Mouse (Mus musculus) limb, embryonic 14.5 days (tissue): ENCODE data around the gene Tcf12. TPM values are rescaled to one million over a fixed set of nuclear protein-coding genes. Genes with fewer than 3 reads are reported as not detected.

Experiments used
- ATAC-seq: fragments of 200-750 bp; cut with Nextera tagmentation; 2 replicates; pipeline ENCODE4 v1.8.0; 2017; ENCODE audit warnings: low read depth, moderate number of reproducible peaks, moderate TSS enrichment; ENCODE audit not compliant: low FRiP score
- DNase-seq: peaks from one replicate; pipeline ENCODE4 v3.0.0-alpha.2; 2015; ENCODE audit warnings: low spot score
- H3K27ac ChIP-seq: fragments of 300-500 bp; sonication (generic); replicated peaks from 2 replicates; pipeline ENCODE4 v1.5.1; 2014; ENCODE audit warnings: low read depth, mild to moderate bottlenecking, low read length, moderate library complexity, mixed read lengths
- H3K27me3 ChIP-seq: fragments of 300-500 bp; sonication (generic); 2 replicates; pipeline ENCODE4 v1.6.1; 2014; ENCODE audit warnings: low read length, mixed read lengths; ENCODE audit not compliant: control insufficient read depth, insufficient read depth
- H3K36me3 ChIP-seq: fragments of 300-500 bp; sonication (generic); 2 replicates; pipeline ENCODE4 v1.6.1; 2014; ENCODE audit warnings: mild to moderate bottlenecking, low read length, moderate library complexity, mixed read lengths; ENCODE audit not compliant: control insufficient read depth, insufficient read depth
- H3K4me1 ChIP-seq: fragments of 300-500 bp; sonication (generic); 2 replicates; pipeline ENCODE4 v1.6.1; 2014; ENCODE audit warnings: antibody characterized with exemption, low read length, mixed read lengths; ENCODE audit not compliant: control insufficient read depth, insufficient read depth
- H3K4me2 ChIP-seq: fragments of 300-500 bp; sonication (generic); replicated peaks from 2 replicates; pipeline ENCODE4 v1.6.1; 2014; ENCODE audit warnings: low read depth, mild to moderate bottlenecking, low read length, moderate library complexity; ENCODE audit not compliant: severe bottlenecking
- H3K4me3 ChIP-seq: fragments of 300-500 bp; sonication (generic); replicated peaks from 2 replicates; pipeline ENCODE4 v1.5.1; 2014; ENCODE audit warnings: low read length
- H3K9ac ChIP-seq: fragments of 300-500 bp; sonication (generic); 2 replicates; pipeline ENCODE4 v1.6.1; 2014; ENCODE audit warnings: mild to moderate bottlenecking, low read depth, low read length, moderate library complexity; ENCODE audit not compliant: severe bottlenecking
- H3K9me3 ChIP-seq: fragments of 300-500 bp; sonication (generic); 2 replicates; pipeline ENCODE4 v1.6.1; 2016; ENCODE audit warnings: low read length; ENCODE audit not compliant: control insufficient read depth
- POLR2A ChIP-seq: fragments of 200-500 bp; IDR thresholded peaks from 2 replicates; pipeline ENCODE4 v1.8.0; 2012; ENCODE audit warnings: inconsistent platforms, mild to moderate bottlenecking, moderate library complexity, borderline replicate concordance; ENCODE audit not compliant: insufficient read depth, insufficient read length; ENCODE audit errors: extremely low read depth
- WGBS: fragments of 180-500 bp; shearing (Covaris S2); extraction: QIAGEN DNeasy Blood & Tissue Kit; methylation state at CpG from one replicate; pipeline ENCODE4 v1.1.7; 2014; 5-methylcytosine and 5-hydroxymethylcytosine counted together
- polyA plus RNA-seq, 2 experiments: library from polyadenylated mRNA; depleted of rRNA in 1 of 2; stranded (reverse) in 1 of 2; unstranded in 1 of 2; fragments of >200 nt; fragmentation: Nextera tagmentation in 1 of 2; extraction: Ambion mirVana in 1 of 2; gene quantifications; 2 replicates each; pipeline versions ENCODE4 v1.2.1 to v1.2.3; 2012 to 2014

Tcf12 gene
- polyA plus RNA-seq, 2 experiments, result 111 to 158 TPM

DNA sequence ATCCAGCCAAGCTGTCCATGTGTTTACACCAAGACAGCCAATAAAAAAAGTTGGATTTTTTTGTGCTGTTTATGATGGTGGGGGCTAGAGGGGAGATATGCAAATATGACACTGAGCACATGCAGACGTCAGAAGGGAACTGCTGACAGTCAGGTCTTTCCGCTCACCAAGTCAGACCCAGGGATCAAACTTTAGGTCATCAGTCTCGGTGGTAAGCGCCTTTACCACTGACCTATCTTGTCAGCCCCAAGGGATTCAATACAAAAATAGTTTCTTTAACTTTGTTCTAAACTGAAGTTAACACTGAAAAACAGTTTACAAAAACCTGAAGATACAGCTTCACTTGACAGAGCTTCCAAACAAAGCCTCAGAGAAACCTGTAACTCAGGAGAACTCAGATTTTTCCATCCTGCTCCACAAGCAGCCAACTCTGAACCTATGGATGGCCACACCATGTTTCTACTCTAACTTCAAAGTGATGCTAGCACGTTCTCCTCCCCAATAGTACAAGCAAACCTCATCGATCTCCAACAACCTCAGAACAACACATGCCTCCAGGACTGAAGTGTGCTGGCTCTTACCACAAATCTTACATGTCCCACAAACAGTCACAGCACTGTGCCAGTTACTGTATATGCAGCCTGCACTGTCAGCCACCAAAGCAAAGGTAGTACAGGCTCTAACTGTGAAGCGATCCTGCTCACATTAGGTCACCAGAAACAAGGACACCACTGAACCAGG is 11.6 kb downstream of the Tcf12 start:
- H3K27ac ChIP-seq, result no peak overlapping the region
- no peak for DNase-seq
- no peak overlapping the region for H3K4me3 ChIP-seq
- whole genome bisulfite sequencing, result 80% methylated on average over 7 of the region's 7 CpGs
- H3K4me2 ChIP-seq, result no peak overlapping the region
- no peaks in the 10 kb centered on the region for H3K4me1 ChIP-seq
- no peaks in the 10 kb centered on the region for H3K9me3 ChIP-seq
- no peak for ATAC-seq
- no peaks in the 10 kb centered on the region for H3K27me3 ChIP-seq
- no peak for TF ChIP-seq POLR2A
- H3K9ac ChIP-seq, result no peak overlapping the region
- peaks cover 11% of the 10 kb centered on the region for H3K36me3 ChIP-seq

DNA sequence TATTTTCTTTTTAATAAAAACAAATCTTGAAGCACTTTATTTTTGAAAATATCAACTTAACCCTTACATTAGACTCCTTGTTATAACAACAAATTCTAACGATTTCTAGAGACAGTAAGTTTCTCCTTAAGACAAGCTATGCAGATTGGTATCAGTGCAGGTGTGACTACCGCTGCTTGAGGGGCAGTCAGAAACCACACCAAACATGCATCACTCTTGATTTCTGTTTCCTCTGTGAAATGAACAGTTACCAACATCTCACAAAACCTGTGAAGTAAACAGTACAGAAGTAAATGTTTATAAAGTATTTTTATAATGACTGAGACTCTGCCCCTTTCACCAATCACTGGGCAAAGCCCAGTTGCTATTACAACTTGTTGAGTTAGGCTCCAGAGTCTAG is 13.6 kb downstream of the Tcf12 start:
- H3K27me3 ChIP-seq, result no peaks in the 10 kb centered on the region
- H3K9me3 ChIP-seq, result no peaks in the 10 kb centered on the region
- no peak overlapping the region for H3K4me3 ChIP-seq
- no peaks in the 10 kb centered on the region for H3K4me1 ChIP-seq
- 86% methylated on average over 2 of the region's 2 CpGs for WGBS
- H3K9ac ChIP-seq, result no peak overlapping the region
- H3K4me2 ChIP-seq, result no peak overlapping the region
- ATAC-seq (no peak), DNase-seq (no peak)
- TF ChIP-seq POLR2A, result no peak
- H3K36me3 ChIP-seq, result peaks cover 11% of the 10 kb centered on the region
- no peak overlapping the region for H3K27ac ChIP-seq

DNA sequence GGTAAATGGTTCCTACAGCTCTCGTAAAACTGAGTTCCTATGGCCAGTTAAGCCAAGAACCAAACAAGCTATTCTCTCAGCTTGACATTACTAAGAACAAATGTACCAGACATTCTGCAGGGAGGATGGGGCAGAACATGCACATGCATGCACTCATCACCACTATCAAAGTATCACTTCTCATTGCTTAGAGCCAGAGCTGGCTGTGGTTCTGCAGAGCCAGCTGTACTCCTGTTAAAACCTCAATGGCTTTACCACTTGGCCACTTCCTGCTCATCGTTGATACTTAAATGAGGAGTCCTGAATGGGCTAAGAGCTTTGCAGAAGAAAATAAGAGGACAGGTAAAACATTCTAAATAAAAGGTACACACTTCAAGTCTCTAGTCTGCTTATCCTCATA is 14.6 kb downstream of the Tcf12 start:
- DNase-seq (no peak), ATAC-seq (no peak)
- 77% methylated on average over 2 of the region's 2 CpGs for WGBS
- no peaks in the 10 kb centered on the region for H3K27me3 ChIP-seq
- no peaks in the 10 kb centered on the region for H3K9me3 ChIP-seq
- no peak overlapping the region for H3K27ac ChIP-seq
- no peak for TF ChIP-seq POLR2A
- H3K36me3 ChIP-seq, result peaks cover 6% of the 10 kb centered on the region; the same call in 1 of the 2 replicates
- no peak overlapping the region for H3K4me3 ChIP-seq
- H3K9ac ChIP-seq, result no peak overlapping the region
- H3K4me2 ChIP-seq, result no peak overlapping the region
- H3K4me1 ChIP-seq, result no peaks in the 10 kb centered on the region

DNA sequence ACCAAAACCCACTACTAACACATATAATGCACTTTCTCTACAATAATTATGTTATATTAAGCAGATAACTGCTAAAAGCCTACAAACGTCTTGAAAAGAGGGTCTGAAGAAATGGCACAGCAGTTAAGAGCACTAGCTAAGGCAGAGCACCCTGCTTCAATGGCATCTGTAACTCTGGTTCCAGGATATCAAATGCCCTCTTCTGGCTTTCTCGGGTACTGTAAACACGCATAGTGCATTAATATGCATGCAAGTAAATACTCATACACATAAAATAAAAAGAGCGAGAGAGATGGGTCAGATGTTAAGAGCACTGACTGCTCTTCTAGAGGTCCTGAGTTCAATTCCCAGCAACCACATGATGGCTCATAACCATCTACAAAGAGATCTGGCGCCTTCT is 17.0 kb downstream of the Tcf12 start:
- H3K4me2 ChIP-seq, result no peak overlapping the region
- H3K4me3 ChIP-seq, result no peak overlapping the region
- no peaks in the 10 kb centered on the region for H3K9me3 ChIP-seq
- no peak overlapping the region for H3K9ac ChIP-seq
- no peak for DNase-seq
- WGBS, result 79% methylated on average over 5 of the region's 5 CpGs
- H3K36me3 ChIP-seq, result 0 out of 2 replicates have a peak, but pooled peaks cover 6% of the 10 kb centered on the region
- no peaks in the 10 kb centered on the region for H3K4me1 ChIP-seq
- H3K27me3 ChIP-seq, result no peaks in the 10 kb centered on the region
- no peak overlapping the region for H3K27ac ChIP-seq
- ATAC-seq, result no peak
- TF ChIP-seq POLR2A, result no peak

DNA sequence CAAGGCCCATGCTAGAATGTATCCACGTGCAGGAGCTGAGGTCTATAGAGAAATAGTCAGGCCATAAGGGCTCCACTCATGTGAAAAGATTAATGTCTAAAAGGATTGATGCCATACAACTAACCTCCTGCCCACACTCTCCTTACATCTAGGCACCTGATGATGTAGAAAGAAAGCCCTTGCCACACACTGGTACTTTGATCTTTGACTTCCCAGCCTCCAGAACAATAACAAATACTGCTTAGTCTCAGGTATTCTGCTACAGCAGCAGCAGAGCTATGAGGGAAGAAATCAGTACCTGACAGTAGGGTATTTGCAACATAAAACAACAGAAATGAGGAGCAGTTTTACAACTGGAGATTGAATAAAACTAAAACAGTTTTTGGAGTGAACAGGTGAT is 19.5 kb downstream of the Tcf12 start:
- Histone ChIP-seq H3K36me3 (0 out of 2 replicates have a peak, but pooled peaks cover 3% of the 10 kb centered on the region), H3K4me2 (no peak overlapping the region), H3K4me3 (no peak overlapping the region), H3K4me1 (no peaks in the 10 kb centered on the region), H3K9me3 (no peaks in the 10 kb centered on the region), H3K9ac (no peak overlapping the region), H3K27me3 (no peaks in the 10 kb centered on the region), H3K27ac (no peak overlapping the region)
- TF ChIP-seq POLR2A, result no peak
- ATAC-seq, result no peak
- DNase-seq, result no peak
- WGBS, result 81% methylated on average over 1 of the region's 1 CpGs
